Mouse (Mus musculus) spleen, adult 2 months (tissue): ENCODE measurements around the gene Ypel3. TPM values are rescaled to one million over a fixed set of nuclear protein-coding genes. Genes with fewer than 3 reads are reported as not detected.

Experiments used
- DNase-seq, 2 experiments: peaks; one replicate each; pipeline versions ENCODE4 v3.0.0 to v3.0.0-alpha.2; 2012 to 2021; ENCODE audit warnings: low spot score in 2 of 2, low read depth in 1 of 2
- H3K27ac ChIP-seq: fragments of 200-500 bp; 2 replicates; pipeline ENCODE4 v1.5.1; 2012; ENCODE audit warnings: low read length, inconsistent platforms; ENCODE audit not compliant: insufficient read depth
- H3K27me3 ChIP-seq: fragments of 200-500 bp; 2 replicates; pipeline ENCODE4 v1.6.1; 2012; ENCODE audit warnings: mild to moderate bottlenecking, moderate library complexity, low read length, inconsistent platforms; ENCODE audit not compliant: control insufficient read depth, insufficient read depth
- H3K36me3 ChIP-seq: fragments of 200-500 bp; 2 replicates; pipeline ENCODE4 v1.6.1; 2012; ENCODE audit warnings: mild to moderate bottlenecking, low read length, inconsistent platforms; ENCODE audit not compliant: control insufficient read depth, insufficient read depth
- H3K4me1 ChIP-seq: fragments of 200-500 bp; 2 replicates; pipeline ENCODE4 v1.6.1; 2011; ENCODE audit warnings: inconsistent platforms; ENCODE audit not compliant: control insufficient read depth, insufficient read depth, insufficient read length
- H3K4me3 ChIP-seq: fragments of 200-500 bp; 2 replicates; pipeline ENCODE4 v1.5.1; 2011; ENCODE audit warnings: mild to moderate bottlenecking, inconsistent platforms; ENCODE audit not compliant: insufficient read depth, insufficient read length; ENCODE audit errors: extremely low read depth
- CTCF ChIP-seq: fragments of 200-500 bp; IDR thresholded peaks from 2 replicates; pipeline ENCODE4 v1.5.1; 2011; ENCODE audit warnings: mild to moderate bottlenecking, inconsistent platforms; ENCODE audit not compliant: insufficient read depth, insufficient read length, insufficient replicate concordance; ENCODE audit errors: extremely low read depth
- POLR2A ChIP-seq: fragments of 200-500 bp; IDR thresholded peaks from 2 replicates; pipeline ENCODE4 v1.6.1; 2011; ENCODE audit warnings: low read depth, low read length, inconsistent platforms
- WGBS: fragments of 180-500 bp; shearing (Covaris S2); methylation state at CpG from one replicate; pipeline ENCODE4 v1.1.7; 2018; 5-methylcytosine and 5-hydroxymethylcytosine counted together
- polyA plus RNA-seq: library from polyadenylated mRNA; depleted of rRNA; stranded (reverse); fragments of >200 nt; gene quantifications from 2 replicates; pipeline ENCODE4 v1.2.3, GENCODE M21; 2012

The Ypel3 gene
- polyA plus RNA-seq, 1 experiment = 393 TPM

GRCm38 (mm10) chr7:126765540-126765939 is 11.2 kb upstream of the Ypel3 start:
- TF ChIP-seq CTCF = no peak
- TF ChIP-seq POLR2A = no peak
- no peak overlapping the region for H3K27ac ChIP-seq
- no peak overlapping the region for H3K4me3 ChIP-seq
- H3K36me3 ChIP-seq = peaks cover 25% of the 10 kb centered on the region
- 87% methylated on average over 9 of the region's 9 CpGs for WGBS
- H3K27me3 ChIP-seq = no peaks in the 10 kb centered on the region
- H3K4me1 ChIP-seq = peaks cover under 1% of the 10 kb centered on the region; the same call in 1 of the 2 replicates
- DNase-seq = no peak

- H3K27ac ChIP-seq = no peak within 1 kb of the TSS
- 93% methylated on average over 16 of the region's 16 CpGs for WGBS
- H3K4me1 ChIP-seq = no peaks in the 10 kb centered on the region
- H3K36me3 ChIP-seq = peaks cover 25% of the 10 kb centered on the region
- no peak within 1 kb of the TSS for H3K4me3 ChIP-seq
- no peak for TF ChIP-seq CTCF
- TF ChIP-seq POLR2A = no peak
- no peaks in the 10 kb centered on the region for H3K27me3 ChIP-seq
- DNase-seq = no peak
Observed at GRCm38 (mm10) chr7:126766201-126766600, 10.6 kb upstream of the Ypel3 start, which contains the start of gene Gdpd3. Gene Gdpd3 (plus strand): TSS chr7:126766334.

GRCm38 (mm10) chr7:126767001-126767400 is 9.8 kb upstream of the Ypel3 start:
- Histone ChIP-seq H3K36me3 (peaks cover 25% of the 10 kb centered on the region), H3K4me3 (no peak overlapping the region), H3K27ac (no peak overlapping the region), H3K4me1 (no peaks in the 10 kb centered on the region), H3K27me3 (no peaks in the 10 kb centered on the region)
- DNase-seq = no peak
- 91% methylated on average over 8 of the region's 8 CpGs for WGBS
- TF ChIP-seq POLR2A = no peak
- TF ChIP-seq CTCF = no peak

- Histone ChIP-seq H3K27me3 (no peaks in the 10 kb centered on the region), H3K36me3 (peaks cover 13% of the 10 kb centered on the region), H3K4me3 (no peak overlapping the region), H3K4me1 (peaks cover 8% of the 10 kb centered on the region; the same call in 1 of the 2 replicates), H3K27ac (no peak overlapping the region)
- no peak for DNase-seq
- no peak for TF ChIP-seq POLR2A
- no peak for TF ChIP-seq CTCF
- 78% methylated on average over 12 of the region's 12 CpGs for WGBS
Observed at GRCm38 (mm10) chr7:126770784-126771183, 6.0 kb upstream of the Ypel3 start.

GRCm38 (mm10) chr7:126773351-126773750 is 3.4 kb upstream of the Ypel3 start:
- no peak overlapping the region for H3K4me3 ChIP-seq
- no peak overlapping the region for H3K27ac ChIP-seq
- peaks cover 6% of the 10 kb centered on the region; the same call in 1 of the 2 replicates for H3K36me3 ChIP-seq
- DNase-seq = no peak
- H3K4me1 ChIP-seq = peaks cover 22% of the 10 kb centered on the region
- WGBS = 71% methylated on average over 2 of the region's 2 CpGs
- TF ChIP-seq CTCF = no peak
- no peak for TF ChIP-seq POLR2A
- no peaks in the 10 kb centered on the region for H3K27me3 ChIP-seq

- no peak for DNase-seq
- Histone ChIP-seq H3K4me3 (no peak overlapping the region), H3K36me3 (peaks cover 10% of the 10 kb centered on the region; the same call in 1 of the 2 replicates), H3K27me3 (no peaks in the 10 kb centered on the region), H3K4me1 (peaks cover 22% of the 10 kb centered on the region), H3K27ac (peak overlapping the region; percentile 47; the same call in 1 of the 2 replicates)
- WGBS = 32% methylated on average over 2 of the region's 2 CpGs
- no peak for TF ChIP-seq CTCF
- no peak for TF ChIP-seq POLR2A
Observed at GRCm38 (mm10) chr7:126774463-126774862, 2.3 kb upstream of the Ypel3 start.

- no peak for DNase-seq
- TF ChIP-seq POLR2A = no peak
- TF ChIP-seq CTCF = peak; percentile 46; the same call in 1 of the 2 replicates
- WGBS = 59% methylated on average over 10 of the region's 10 CpGs
- peaks cover 25% of the 10 kb centered on the region for H3K4me1 ChIP-seq
- peak overlapping the region; percentile 16 for H3K27ac ChIP-seq
- H3K36me3 ChIP-seq = peaks cover 9% of the 10 kb centered on the region; the same call in 1 of the 2 replicates
- no peak overlapping the region for H3K4me3 ChIP-seq
- no peaks in the 10 kb centered on the region for H3K27me3 ChIP-seq
Observed at GRCm38 (mm10) chr7:126775185-126775977, 1.4 kb upstream of the Ypel3 start.
